Mouse (Mus musculus) ovary, adult 18-20 months (tissue): ENCODE results near the gene 2810408A11Rik.
A peak's percentile ranks its signal among the peaks of the same experiment; 100 is the strongest.

Experiments used
- DNase-seq: peaks from one replicate; pipeline ENCODE4 v3.0.0; 2022; ENCODE audit warnings: low spot score, mixed read lengths

Gene 2810408A11Rik

DNA sequence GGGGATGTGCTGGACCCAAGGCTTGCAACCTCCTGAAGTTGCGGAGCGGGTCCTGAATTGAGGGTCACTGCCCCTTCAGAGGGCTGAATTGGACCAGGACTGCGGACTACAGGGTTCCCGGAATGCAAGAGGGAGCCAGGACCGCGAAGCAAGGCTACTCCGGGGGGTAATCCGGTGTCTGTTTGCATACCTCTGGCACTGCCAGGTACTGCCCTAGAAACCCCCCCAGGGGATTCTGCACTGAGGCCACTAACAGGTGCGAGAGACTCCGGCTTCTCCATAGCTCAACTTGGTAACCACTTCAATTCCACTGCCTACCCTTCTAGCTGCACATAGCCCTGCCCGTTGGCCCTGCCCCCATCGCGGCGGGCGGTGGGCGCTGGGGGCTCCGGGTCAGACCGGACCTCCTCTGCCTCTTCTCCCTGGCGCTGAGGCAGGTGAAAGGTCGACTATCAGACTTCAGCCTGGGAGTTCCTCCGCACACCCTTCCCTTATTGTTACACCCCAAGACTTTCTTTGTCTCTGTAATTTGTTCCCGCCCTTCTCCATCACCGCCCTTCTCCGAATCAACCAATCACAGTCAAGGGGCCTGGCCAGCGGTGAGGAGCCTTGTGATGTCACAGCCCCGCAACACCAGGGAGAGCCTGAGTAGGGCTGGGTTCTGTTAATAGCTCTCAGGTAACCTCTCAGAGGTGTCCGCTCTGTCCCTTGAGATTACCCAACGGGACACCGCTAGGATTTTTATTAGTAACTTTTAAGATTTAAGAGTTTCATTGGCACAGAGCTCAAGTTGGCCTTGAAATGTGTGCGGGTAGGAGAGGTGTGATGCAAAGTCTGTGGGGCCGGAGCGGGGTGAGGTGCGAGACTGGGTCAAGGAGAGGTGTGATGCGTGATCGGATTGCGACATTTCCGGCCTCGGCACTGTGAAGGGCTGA is at the start of gene 2810408A11Rik, which contains the start of gene Neurl4:
Gene 2810408A11Rik, minus strand, starts transcription at position 517 of the 935 bp plus-strand sequence.
Gene Neurl4, plus strand, starts transcription at position 602 of the 935 bp plus-strand sequence.
- DNase-seq: peak; percentile 89

DNA sequence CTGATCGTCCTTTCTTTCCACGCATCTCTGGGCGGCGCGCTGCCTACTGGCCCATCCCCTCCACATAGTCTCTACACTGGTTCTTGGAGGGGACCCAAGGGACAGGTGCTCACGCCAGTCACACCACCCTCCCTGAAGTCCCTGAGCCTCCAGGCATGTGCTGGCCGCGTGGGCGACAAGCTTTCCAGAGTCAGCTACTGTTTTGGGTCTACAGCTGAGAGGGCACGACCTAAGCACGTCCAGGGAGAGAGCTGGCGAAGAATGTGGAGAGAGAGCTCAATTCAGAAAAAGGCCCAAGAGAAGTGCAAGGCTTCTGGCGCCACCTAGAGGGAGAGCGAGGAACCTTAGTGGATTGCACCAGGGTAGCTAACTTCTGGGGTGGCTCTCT is 48.0 kb upstream of the 2810408A11Rik start:
- DNase-seq: peak; percentile 62

DNA sequence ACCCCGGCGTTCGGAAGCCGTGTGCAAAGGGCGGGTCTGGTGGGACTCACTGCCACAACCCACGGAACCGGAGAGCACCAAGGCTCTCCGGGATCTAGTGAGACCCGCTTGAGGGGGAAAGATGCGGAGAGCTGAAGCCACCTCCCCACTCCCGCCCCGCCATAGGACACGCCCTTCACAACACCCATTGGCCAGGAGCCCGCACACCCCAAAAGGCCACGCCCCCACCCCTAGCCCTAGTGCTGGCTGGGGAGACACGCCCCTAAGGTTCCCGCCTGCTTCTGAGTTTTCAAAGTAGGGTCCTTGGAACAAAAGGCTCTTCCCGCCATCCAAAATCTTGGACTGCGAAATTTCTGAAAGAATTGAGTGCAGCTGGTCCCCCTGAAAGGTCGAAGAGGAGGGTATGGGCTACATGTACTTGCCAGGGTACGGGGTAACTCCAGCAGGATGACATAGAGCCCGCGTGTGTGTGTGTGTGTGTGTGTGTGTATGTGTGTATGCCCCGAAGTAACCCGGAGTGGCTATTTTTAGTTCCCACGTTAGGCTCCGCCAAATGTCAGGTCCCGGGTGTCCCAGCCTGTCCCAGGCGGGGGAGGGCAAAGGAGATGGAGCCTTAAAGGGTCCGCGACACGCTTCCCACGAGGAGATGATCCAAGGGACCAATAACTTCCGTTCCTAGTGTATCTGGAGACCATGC is 47.4 kb upstream of the 2810408A11Rik start, which contains the start of gene Slc2a4:
Gene Slc2a4, minus strand, starts transcription at position 123 of the 697 bp plus-strand sequence.
- DNase-seq: peak; percentile 81

DNA sequence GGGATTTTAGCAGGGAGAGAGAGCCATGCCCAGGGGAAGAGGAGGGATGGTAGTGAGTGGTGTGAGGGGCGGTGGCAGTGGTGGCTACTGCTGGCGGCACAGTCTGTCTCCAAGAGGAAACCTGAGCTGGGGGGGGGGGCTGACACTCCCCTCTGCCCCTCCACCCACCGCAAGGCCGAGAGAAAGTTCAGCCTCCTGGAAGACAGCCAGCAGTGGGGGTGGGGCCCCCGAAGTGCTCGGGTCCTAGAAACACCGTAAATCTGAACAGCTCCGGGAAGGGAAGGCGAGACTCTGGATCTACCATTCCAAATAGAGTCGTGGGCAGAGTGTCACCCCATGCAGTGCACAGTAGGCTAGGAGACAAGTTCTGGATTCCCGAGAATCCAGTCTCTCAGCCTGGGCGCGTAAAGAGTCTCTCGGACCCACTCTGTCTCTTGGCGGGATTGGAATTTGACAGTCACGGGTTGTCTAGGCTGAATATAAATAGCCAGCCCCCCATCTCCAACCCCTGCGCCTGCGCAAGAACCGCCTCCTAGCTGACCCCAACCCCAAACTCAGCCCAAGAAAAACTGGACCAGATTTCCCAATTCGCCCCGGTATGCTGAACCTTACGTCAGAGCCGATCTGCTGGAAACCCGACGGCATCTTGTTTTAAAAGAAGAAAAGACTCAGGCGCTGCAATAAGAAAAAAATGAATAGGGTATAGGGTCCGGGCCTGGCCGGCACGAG is 46.7 kb upstream of the 2810408A11Rik start:
- DNase-seq: no peak

DNA sequence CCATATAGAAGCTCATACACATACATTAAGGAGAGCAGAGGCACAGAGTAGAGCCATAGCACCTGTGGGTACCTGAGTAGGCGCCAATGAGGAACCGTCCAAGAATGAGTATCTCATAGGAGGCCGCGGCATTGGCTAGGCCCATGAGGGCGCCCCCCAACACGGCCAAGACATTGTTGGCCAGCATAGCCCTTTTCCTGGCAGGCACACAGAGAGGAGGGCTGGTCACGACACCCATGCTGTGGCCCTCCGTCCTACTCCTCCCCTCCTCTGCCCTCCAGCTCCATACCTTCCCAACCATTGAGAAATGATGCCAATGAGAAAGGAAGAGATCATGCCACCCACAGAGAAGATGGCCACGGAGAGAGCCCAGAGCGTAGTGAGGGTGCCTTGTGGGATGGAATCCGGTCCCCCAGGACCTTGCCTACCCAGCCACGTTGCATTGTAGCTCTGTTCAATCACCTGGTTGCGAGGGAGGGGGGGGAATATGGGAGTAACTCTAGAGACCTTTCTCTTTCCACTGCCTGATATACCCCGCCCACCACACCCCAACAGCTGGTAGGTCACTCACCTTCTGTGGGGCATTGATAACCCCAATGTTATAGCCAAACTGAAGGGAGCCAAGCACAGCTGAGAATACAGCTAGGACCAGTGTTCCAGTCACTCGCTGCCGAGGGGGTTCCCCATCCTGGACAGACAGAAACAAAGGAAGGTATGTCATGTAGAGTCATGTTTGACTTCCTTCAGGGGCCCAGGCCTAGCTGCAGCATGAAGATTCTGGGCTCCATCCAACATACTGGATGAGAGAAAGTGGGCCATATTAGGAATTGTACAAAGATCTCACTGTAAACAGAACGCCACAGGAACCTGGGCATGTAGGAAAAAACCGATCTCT is 45.5 kb upstream of the 2810408A11Rik start:
- no peak for DNase-seq

DNA sequence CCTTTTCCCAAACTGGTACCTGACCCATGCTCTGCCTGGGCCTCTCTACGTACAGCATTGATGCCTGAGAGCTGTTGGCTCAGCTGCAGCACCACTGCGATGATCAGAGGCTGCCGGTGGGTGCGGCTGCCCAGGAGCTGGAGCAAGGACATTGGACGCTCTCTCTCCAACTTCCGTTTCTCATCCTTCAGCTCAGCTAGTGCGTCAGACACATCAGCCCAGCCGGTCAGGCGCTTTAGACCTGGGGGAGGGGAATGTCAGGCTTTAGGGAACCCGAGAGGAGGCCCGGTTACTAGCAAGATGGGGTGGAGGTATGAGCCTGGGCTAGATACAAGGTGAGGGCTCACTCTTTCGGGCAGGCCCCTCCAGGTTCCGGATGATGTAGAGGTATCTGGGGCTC is 44.4 kb upstream of the 2810408A11Rik start:
- no peak for DNase-seq

DNA sequence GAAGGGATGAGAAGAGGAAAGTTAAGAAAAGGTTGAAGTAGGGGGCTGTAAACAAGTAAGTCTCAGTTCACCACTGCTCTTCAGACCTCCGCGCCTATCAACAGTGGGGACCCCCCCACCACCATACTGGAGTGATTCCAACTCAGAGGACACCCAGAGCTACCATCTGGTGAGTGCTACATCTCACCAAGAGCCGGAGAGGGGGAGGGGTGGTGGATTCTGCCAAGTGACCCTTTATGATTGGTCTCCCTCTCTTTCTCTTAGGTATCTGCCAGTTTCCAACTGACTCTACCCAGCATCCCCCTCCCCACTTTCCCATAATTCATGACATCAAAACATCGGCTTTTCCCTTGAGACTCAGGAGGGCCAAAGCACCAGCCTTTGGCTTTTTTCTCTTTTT is 40.2 kb upstream of the 2810408A11Rik start:
- no peak for DNase-seq

DNA sequence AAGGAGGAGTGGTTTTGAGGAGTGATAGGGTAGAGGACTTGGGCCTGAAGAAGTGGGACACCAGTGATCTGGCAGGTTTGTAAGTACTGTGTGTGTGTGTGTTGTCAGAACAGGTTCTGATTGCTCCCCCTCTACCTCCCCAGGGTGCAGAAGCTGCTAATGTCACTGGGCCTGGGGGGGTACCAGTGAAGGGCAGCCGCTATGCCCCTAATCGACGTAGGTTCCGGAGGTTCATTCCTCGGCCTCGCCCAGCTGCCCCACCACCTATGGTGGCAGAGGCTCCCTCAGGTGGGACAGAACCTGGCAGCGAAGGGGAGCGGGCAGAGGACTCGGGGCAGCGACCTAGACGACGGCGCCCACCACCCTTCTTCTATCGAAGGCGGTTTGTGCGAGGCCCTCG is 38.9 kb upstream of the 2810408A11Rik start:
- DNase-seq: no peak

DNA sequence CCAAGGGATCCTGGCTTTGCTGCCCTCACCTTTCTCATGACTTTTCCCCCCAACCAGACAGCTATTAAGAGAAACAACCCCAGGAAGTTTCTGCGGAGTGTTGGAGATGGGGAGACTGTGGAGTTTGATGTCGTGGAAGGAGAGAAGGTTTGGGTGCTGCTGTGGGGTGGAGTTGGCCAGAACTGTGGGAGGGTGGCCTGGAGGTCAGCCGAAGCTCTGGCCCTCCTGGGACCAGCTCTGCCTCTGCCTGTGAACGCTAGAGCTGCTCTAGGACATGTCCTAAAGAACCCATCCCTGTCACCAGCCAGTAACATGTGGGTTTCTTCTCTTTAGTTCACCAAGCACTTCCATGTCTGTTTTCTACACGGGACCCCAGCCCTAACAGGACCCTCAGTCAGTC is 38.4 kb upstream of the 2810408A11Rik start:
- DNase-seq: no peak

DNA sequence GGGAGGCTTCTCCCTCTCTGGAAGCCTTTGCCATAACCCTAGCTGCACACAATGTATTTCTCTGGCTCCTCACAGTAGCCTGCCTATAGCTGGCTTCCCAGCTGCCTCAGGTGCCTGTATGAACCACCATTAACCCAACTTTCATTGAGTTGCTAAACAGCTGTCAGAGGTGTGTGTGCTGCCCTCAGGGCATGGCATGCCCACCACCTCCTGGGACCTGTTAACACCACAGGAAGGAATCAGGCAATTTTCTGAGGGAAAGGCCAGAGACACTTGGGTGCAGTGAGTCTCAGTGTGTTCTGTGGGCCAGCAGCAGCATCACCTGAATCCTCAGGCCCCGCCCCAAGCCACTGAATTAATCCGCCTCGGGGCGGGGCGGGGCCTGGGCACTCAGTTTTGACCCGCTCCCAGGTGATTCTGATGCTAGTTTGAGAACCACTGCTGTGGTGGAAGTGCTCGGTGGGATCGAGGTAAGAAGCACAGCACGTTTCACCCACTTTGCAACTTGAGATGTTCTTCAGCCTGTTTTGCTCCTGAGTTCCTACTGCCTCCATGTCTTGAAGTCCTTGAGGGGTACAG is 37.7 kb upstream of the 2810408A11Rik start:
- no peak for DNase-seq

DNA sequence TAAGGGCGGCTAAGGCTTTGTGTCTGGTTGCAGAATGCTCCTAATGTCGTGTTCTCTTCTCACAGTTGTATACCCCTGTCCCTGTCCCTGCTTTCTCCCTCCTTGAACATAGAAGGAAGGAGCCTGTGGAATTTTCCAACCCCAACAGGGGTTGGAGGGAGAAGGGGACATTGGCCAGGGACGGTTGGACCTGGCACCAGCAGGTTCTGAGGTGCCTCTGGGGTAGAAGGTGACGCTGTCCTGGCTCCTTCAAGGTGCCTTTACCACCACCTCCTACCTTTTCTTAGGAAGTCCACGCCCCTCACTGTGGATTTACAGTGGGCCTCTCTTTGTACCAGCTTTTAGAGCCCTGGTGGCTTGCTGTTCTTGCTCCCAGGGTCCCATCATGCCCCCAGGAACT is 37.0 kb upstream of the 2810408A11Rik start:
- no peak for DNase-seq

DNA sequence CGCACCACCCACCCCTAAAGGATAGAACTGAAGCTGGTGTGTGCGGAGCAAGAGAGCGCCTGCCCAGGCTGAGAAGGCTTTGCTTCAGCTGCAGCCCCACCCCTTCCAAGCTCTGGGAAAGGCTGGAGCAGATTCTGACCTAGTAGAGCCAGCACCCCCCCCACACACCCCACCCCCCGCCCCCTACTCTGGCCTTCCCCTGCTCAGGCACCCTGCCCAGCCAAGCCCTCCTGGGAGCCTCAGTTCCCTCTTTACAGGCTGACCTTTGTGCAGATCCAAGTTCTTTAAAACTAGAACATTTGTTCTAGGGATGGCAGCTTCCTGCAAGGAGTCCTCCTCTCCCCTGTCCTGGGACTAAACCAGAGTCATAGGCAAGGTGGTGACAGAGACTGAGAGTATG is 36.6 kb upstream of the 2810408A11Rik start:
- no peak for DNase-seq

DNA sequence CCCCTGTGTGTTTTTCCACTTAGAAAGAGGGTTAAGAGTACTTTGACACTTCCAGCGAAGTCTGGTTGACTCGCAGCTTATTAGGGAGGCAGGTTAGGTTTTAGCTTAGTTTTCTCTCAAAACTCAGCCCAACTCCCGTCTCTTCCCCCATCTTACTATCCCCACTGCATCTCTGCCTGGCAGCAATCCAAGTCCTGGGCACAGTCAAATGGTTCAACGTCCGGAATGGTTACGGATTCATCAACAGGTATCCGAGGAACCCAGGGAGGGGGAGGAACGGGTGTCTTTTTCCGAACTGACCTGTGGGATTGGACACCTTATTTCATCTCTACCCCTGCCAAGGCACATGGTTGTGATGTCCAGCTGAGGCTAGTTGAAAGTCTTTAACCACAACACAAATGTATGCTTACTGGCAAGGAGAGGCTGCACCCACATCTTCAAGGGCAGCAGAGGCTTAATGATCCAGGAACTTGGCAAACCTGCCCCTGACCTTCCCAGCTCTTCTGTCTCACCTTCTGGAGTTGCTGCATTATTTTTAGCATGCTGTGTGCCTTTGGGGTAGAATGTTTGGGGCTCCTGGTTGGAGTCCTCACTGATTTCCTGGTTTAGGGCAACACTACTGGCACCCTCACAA is 36.0 kb upstream of the 2810408A11Rik start:
- no peak for DNase-seq

DNA sequence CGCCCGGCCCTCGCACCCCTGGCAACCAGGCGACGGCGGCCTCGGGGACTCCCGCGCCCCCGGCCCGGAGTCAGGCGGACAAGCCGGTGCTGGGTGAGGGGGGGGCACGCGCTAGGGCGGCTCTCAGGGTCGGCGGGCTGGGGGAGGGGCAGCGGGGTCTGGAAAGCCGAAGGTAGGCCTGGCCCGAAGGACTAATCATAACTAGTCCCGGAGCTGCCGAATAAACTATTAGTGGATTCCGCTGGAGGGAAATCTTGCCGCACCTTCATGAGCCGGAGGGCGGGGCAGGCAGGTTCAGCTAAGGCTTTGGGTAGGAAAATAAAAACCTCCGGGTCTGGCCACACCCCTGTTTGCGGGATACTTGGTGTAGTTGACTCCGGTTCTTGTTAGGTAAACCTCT is 35.4 kb upstream of the 2810408A11Rik start:
- no peak for DNase-seq

DNA sequence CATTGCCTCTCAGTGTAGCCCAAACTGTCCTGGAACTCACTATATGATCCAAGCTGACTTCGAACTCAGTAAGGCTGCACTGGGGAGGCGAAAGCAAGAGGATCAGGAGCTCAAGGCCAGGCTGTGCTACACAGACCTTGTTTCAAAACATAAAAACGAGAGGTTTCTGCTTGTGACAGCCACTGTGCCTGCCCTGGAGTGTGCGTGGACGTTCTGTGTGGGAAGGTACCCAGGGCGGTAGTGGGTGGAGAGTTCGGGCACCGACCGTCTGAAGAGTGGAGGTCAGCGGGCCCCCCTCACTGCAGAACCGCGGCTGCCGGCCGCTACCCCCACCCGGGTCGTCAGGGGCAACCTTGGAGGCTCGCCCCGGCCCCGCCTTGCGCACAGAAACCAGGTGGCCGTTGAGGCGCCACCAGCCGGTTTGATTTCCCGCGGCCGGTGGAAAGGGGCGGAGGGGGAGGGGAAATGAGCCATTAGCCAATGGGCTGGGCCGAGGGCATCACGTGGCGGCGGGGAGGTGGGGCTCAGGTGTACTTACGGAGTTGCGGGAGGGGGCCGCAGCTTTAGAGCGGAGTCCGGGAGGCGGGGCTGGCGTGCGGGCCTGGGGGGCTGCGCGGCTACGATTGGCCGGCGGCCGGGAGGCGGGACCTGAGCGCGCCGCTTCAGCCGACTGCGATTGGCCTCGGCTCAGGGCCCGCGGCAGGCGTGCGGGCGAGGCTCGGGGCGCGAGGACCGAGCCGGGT is 34.5 kb upstream of the 2810408A11Rik start, which contains the start of gene Ybx2:
Gene Ybx2, plus strand, starts transcription at position 660 of the 743 bp plus-strand sequence.
- peak; percentile 71 for DNase-seq

DNA sequence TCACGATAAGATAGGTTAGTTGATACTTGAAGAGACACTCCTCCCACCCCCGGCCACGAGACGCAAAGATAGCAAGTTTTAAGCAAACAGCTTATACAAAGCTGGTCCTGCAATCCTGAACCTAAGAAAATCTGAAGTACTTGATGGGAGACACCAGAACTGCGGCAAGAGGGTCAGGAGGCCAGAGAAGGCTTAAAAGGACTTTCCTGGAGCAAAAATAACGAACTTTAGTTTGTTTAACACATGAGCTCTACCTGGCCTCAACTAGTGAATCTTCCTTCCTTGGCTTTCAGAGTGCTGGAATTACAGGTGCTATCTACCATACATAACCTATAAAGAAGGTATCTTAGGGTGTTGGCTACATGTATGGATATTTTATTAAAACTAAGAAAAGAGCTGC is 33.9 kb upstream of the 2810408A11Rik start:
- no peak for DNase-seq

DNA sequence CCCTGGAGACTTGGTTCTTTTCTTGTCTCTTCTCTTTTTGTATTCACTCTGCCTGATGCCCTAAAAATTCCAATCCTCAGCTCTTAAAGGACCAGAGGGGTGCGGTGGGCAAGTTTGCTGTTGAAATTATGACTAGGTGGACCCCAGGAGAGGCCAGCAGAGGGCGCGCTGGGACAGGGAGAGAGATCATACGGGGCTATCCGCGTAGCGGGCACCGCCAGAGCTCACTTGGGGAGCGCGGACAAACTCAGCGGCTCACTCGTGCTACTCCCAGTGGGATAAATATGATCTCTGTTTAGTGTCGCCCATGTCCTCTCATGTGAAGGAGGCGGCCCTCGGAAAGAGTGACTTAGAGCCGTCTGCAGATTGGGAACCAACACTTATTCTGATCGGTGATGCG is 33.4 kb upstream of the 2810408A11Rik start:
- DNase-seq: peak; percentile 73

DNA sequence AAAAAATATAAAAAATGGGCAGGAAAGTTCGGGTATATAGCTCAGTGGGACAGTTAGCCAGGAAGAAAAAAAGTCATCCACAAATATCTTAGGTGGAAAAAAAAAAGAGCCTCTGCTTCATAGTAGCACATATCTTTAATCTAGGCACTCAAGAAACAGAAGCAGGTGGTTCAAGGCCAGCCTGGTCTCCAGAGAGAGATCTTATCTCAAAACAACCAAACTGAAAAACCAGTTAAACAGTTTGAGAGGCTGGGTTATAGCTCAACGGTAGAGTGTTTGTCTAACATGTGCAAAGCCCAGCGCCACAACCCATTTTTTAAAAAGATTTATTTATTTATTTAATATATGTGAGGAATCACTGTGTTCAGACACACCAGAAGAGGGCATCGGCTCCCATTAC is 32.3 kb upstream of the 2810408A11Rik start:
- DNase-seq: no peak

DNA sequence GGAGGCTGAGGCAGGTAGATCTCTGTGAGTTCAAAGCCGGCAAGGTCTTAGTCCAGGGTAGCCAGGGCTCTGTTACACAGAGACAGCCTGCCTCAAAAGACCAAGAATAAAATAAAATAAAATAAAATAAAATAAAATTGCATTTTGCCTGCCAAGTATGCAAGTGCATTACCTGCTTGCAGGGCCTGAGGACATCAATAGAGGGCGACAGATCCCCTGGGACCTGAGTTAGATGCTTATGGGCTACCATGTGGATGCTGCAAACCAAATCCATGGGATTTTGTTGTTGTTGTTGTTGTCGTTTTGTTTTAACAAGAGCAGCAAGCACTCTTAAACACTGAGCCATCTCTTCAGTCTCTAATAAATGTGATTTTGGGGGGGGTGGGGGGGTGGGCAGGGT is 31.5 kb upstream of the 2810408A11Rik start:
- no peak for DNase-seq

DNA sequence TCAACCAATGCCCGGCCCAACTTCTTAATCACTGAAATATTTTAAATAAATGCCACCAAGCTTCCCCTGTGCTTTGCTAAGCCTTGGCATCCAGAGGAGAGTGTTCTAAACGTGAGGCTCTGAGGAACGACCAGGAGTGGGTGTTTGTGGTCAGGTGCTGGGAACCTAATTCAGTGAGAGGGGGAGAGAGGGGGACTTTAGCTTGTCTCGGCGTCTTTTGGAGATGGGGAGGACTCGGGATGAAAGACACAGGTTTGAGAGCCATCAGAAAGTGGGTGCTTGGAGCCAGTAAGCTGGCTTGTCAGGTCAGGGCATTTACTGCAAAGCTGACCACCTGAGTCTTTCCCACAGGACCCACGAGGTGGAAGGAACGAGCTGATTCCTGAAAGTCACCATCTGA is 31.0 kb upstream of the 2810408A11Rik start:
- DNase-seq: no peak
